Mouse (Mus musculus): ENCODE results near the gene Kif28. TPM values are rescaled to one million over a fixed set of nuclear protein-coding genes. Genes with fewer than 3 reads are reported as not detected.
"Not testable (repeated sequence)": the region's sequence is repeated elsewhere in the genome, so short reads cannot be mapped to it uniquely, and the experiment has no call there.

Kif28 gene
- polyA plus RNA-seq, 1 experiment from 2014 or later: 0.07 TPM

- Histone ChIP-seq H3K36me3 (peaks cover 18% of the 10 kb centered on the region), H3K27me3 (no peaks in the 10 kb centered on the region), H3K9ac (replicated peaks) (peak within 1 kb of the TSS; percentile 88), H3K4me2 (replicated peaks) (peak within 1 kb of the TSS; percentile 71), H3K27ac (peak within 1 kb of the TSS; percentile 90), H3K9me3 (no peaks in the 10 kb centered on the region), H3K4me3 (replicated peaks) (peak within 1 kb of the TSS; percentile 88), H3K4me1 (replicated peaks) (peaks cover 24% of the 10 kb centered on the region)
- ATAC-seq: peak; percentile 98
- under 1% methylated on average over 74 of the region's 84 CpGs for WGBS
Measured at GRCm38 (mm10) chr1:179668013-179668805, 76.9 kb downstream of the Kif28 start, which contains the start of gene Sccpdh. Gene Sccpdh (plus strand): TSS chr1:179668210.

- H3K9ac ChIP-seq (replicated peaks): peak overlapping the region; percentile 88
- WGBS: 2% methylated on average over 7 of the region's 7 CpGs
- peak overlapping the region; percentile 88 for H3K4me3 ChIP-seq (replicated peaks)
- H3K4me1 ChIP-seq (replicated peaks): peaks cover 24% of the 10 kb centered on the region
- H3K4me2 ChIP-seq (replicated peaks): peak overlapping the region; percentile 71
- no peaks in the 10 kb centered on the region for H3K9me3 ChIP-seq
- no peaks in the 10 kb centered on the region for H3K27me3 ChIP-seq
- peak overlapping the region; percentile 90 for H3K27ac ChIP-seq
- peak; percentile 25 for ATAC-seq
- peaks cover 11% of the 10 kb centered on the region for H3K36me3 ChIP-seq
Measured at GRCm38 (mm10) chr1:179667450-179667849, 77.6 kb downstream of the Kif28 start.

GRCm38 (mm10) chr1:179666971-179667370, 78.1 kb downstream of the Kif28 start:
- no peaks in the 10 kb centered on the region for H3K27me3 ChIP-seq
- no peaks in the 10 kb centered on the region for H3K9me3 ChIP-seq
- peak overlapping the region; percentile 88; the same call in 1 of the 2 replicates for H3K4me3 ChIP-seq (replicated peaks)
- H3K4me1 ChIP-seq (replicated peaks): peaks cover 24% of the 10 kb centered on the region
- H3K36me3 ChIP-seq: peaks cover 6% of the 10 kb centered on the region; the same call in 1 of the 2 replicates
- ATAC-seq: no peak
- H3K27ac ChIP-seq: 0 out of 2 replicates have a peak overlapping the region, but pooled peaks have one; percentile 90
- H3K4me2 ChIP-seq (replicated peaks): peak overlapping the region; percentile 71
- 46% methylated on average over 2 of the region's 2 CpGs for WGBS
- no peak overlapping the region for H3K9ac ChIP-seq (replicated peaks)

- Histone ChIP-seq H3K4me1 (replicated peaks) (peaks cover 13% of the 10 kb centered on the region), H3K27me3 (no peaks in the 10 kb centered on the region), H3K36me3 (no peaks in the 10 kb centered on the region), H3K9ac (replicated peaks) (no peak overlapping the region), H3K27ac (no peak overlapping the region), H3K4me3 (replicated peaks) (no peak overlapping the region), H3K4me2 (replicated peaks) (no peak overlapping the region), H3K9me3 (no peaks in the 10 kb centered on the region)
- ATAC-seq: no peak
- WGBS: 49% methylated on average over 4 of the region's 4 CpGs
Measured at GRCm38 (mm10) chr1:179664309-179664930, 80.7 kb downstream of the Kif28 start.

- H3K27ac ChIP-seq: no peak overlapping the region
- H3K9me3 ChIP-seq: no peaks in the 10 kb centered on the region
- 92% methylated on average over 5 of the region's 5 CpGs for WGBS
- no peaks in the 10 kb centered on the region for H3K27me3 ChIP-seq
- no peak for ATAC-seq
- no peaks in the 10 kb centered on the region for H3K36me3 ChIP-seq
- peaks cover 7% of the 10 kb centered on the region for H3K4me1 ChIP-seq (replicated peaks)
- H3K9ac ChIP-seq (replicated peaks): no peak overlapping the region
- H3K4me2 ChIP-seq (replicated peaks): no peak overlapping the region
- no peak overlapping the region for H3K4me3 ChIP-seq (replicated peaks)
Measured at GRCm38 (mm10) chr1:179663065-179663464, 82.0 kb downstream of the Kif28 start.

GRCm38 (mm10) chr1:179651224-179651623, 93.8 kb downstream of the Kif28 start:
- WGBS: 82% methylated on average over 5 of the region's 5 CpGs

GRCm38 (mm10) chr1:179650284-179650683, 94.8 kb downstream of the Kif28 start:
- no peak overlapping the region for H3K4me2 ChIP-seq (replicated peaks)
- H3K27ac ChIP-seq: no peak overlapping the region
- no peak for ATAC-seq
- H3K36me3 ChIP-seq: no peaks in the 10 kb centered on the region
- WGBS: 81% methylated on average over 4 of the region's 4 CpGs
- H3K27me3 ChIP-seq: no peaks in the 10 kb centered on the region
- no peaks in the 10 kb centered on the region for H3K4me1 ChIP-seq (replicated peaks)
- no peaks in the 10 kb centered on the region for H3K9me3 ChIP-seq
- no peak overlapping the region for H3K4me3 ChIP-seq (replicated peaks)
- H3K9ac ChIP-seq (replicated peaks): no peak overlapping the region

More at GRCm38 (mm10) chr1:179651224-179651623, 93.8 kb downstream of the Kif28 start:
- Histone ChIP-seq H3K4me1 (replicated peaks) (no peaks in the 10 kb centered on the region), H3K4me3 (replicated peaks) (no peak overlapping the region), H3K36me3 (no peaks in the 10 kb centered on the region), H3K27me3 (no peaks in the 10 kb centered on the region), H3K9ac (replicated peaks) (no peak overlapping the region), H3K4me2 (replicated peaks) (no peak overlapping the region), H3K9me3 (no peaks in the 10 kb centered on the region), H3K27ac (no peak overlapping the region)
- no peak for ATAC-seq

- Histone ChIP-seq H3K9me3 (no peaks in the 10 kb centered on the region), H3K4me1 (replicated peaks) (no peaks in the 10 kb centered on the region), H3K9ac (replicated peaks) (no peak overlapping the region), H3K27ac (no peak overlapping the region), H3K36me3 (no peaks in the 10 kb centered on the region), H3K4me2 (replicated peaks) (no peak overlapping the region), H3K4me3 (replicated peaks) (no peak overlapping the region), H3K27me3 (no peaks in the 10 kb centered on the region)
- whole genome bisulfite sequencing: 76% methylated on average over 3 of the region's 3 CpGs
- no peak for ATAC-seq
Measured at GRCm38 (mm10) chr1:179649324-179649723, 95.7 kb downstream of the Kif28 start.

GRCm38 (mm10) chr1:179648678-179649077, 96.4 kb downstream of the Kif28 start:
- H3K36me3 ChIP-seq; H3K4me3 ChIP-seq (replicated peaks); H3K27me3 ChIP-seq; H3K9me3 ChIP-seq; H3K4me1 ChIP-seq (replicated peaks); H3K4me2 ChIP-seq (replicated peaks); H3K9ac ChIP-seq (replicated peaks); H3K27ac ChIP-seq; ATAC-seq: not testable (repeated sequence)
- 66% methylated on average over 4 of the region's 5 CpGs for WGBS

GRCm38 (mm10) chr1:179645980-179646268, 99.1 kb downstream of the Kif28 start:
- H3K36me3 ChIP-seq: no peaks in the 10 kb centered on the region
- no peaks in the 10 kb centered on the region for H3K27me3 ChIP-seq
- H3K9me3 ChIP-seq: no peaks in the 10 kb centered on the region
- peak overlapping the region; percentile 50 for H3K9ac ChIP-seq (replicated peaks)
- H3K4me2 ChIP-seq (replicated peaks): peak overlapping the region; percentile 43
- ATAC-seq: no peak
- WGBS: 26% methylated on average over 4 of the region's 4 CpGs
- H3K4me3 ChIP-seq (replicated peaks): peak overlapping the region; percentile 18; the same call in 1 of the 2 replicates
- H3K27ac ChIP-seq: no peak overlapping the region
- H3K4me1 ChIP-seq (replicated peaks): no peaks in the 10 kb centered on the region

Data from midbrain, embryonic 13.5 days (tissue).